16 mouse cellular contexts compared by ENCODE assay signal in genomic region chr1:24550031-24550430, GRCm38 (mm10). TPM values are rescaled to one million over a fixed set of nuclear protein-coding genes. Genes with fewer than 3 reads are reported as not detected.
DNase-seq lines count a peak whose midpoint lies in the region; ATAC-seq and TF ChIP-seq lines count a peak whose summit lies in the region.
"Had no signal": no experiment of that assay in that cellular context is flagged by ENCODE, and none has a peak within 500 bp of the region (broad histone marks: within the 10 kb centered on the region; RNA-seq: fewer than 3 reads in every experiment).

No protein-coding gene starts in this region.

- H3K9ac ChIP-seq in heart, embryonic 14.5 days (ENCODE audit: low read length): no peak overlapping the region
- no peak overlapping the region for H3K9ac ChIP-seq in heart, adult 2 months (ENCODE audit: low read depth, low read length)
- H3K9ac ChIP-seq in lung, postnatal 0 days (replicated peaks; ENCODE audit: low read depth): no peak overlapping the region
- H3K9ac ChIP-seq: heart, embryonic 12.5 days; hindbrain, embryonic 15.5 days had no signal

- no peaks in the 10 kb centered on the region; a peak in 1 of 4 replicates for H3K4me1 ChIP-seq in heart, embryonic 14.5 days (ENCODE audit: control insufficient read depth in 2 of 2, insufficient read depth in 2 of 2, low read length in 2 of 2)
- no peaks in the 10 kb centered on the region for H3K4me1 ChIP-seq in heart, adult 2 months (ENCODE audit: control insufficient read depth, insufficient read depth, low read length)
- no peaks in the 10 kb centered on the region for H3K4me1 ChIP-seq in lung, postnatal 0 days (ENCODE audit: insufficient read depth, low read depth, low read length)
- H3K4me1 ChIP-seq: heart, embryonic 12.5 days had no signal

- H3K4me3 ChIP-seq in heart, embryonic 14.5 days (ENCODE audit: control insufficient read depth in 1 of 2, insufficient read depth in 1 of 2, low read depth in 1 of 2, low read length in 2 of 2): no peak overlapping the region
- no peak overlapping the region for H3K4me3 ChIP-seq in heart, adult 2 months
- no peak overlapping the region for H3K4me3 ChIP-seq in lung, postnatal 0 days (ENCODE audit: low read depth, low read length)
- no peak overlapping the region for H3K4me3 ChIP-seq in left cerebral cortex, adult 2 months
- H3K4me3 ChIP-seq: forebrain, embryonic 10.5 days; heart, embryonic 12.5 days; hindbrain, embryonic 15.5 days had no signal

- TF ChIP-seq EP300 in heart, adult 2 months (IDR thresholded peaks at IDR 0.05; ENCODE audit: insufficient read depth, low read depth, low read length): no peak
- TF ChIP-seq EP300 in lung, postnatal 0 days (IDR thresholded peaks at IDR 0.05): no peak

- ATAC-seq in heart, embryonic 14.5 days (ENCODE audit: insufficient number of reproducible peaks, insufficient read depth, low FRiP score, low read depth): no peak
- no peak for ATAC-seq in lung, postnatal 0 days

- H3K4me2 ChIP-seq in heart, embryonic 14.5 days (ENCODE audit: low read length): 0 out of 2 replicates have a peak overlapping the region, but pooled peaks have one; percentile 8
- H3K4me2 ChIP-seq in lung, postnatal 0 days (replicated peaks; ENCODE audit: low read depth, low read length): peak overlapping the region; percentile 30; the same call in 1 of the 2 replicates
- H3K4me2 ChIP-seq: heart, embryonic 12.5 days; hindbrain, embryonic 15.5 days had no signal

- H3K79me2 ChIP-seq in heart, adult 2 months (replicated peaks; ENCODE audit: control insufficient read depth, insufficient read depth, low read length): no peaks in the 10 kb centered on the region

- intact Hi-C loops in heart, adult 2 months (cut with DNase I): no loop called here
- intact Hi-C loops in gastrocnemius, postnatal 14 days (cut with DNase I; ENCODE audit: low total_unique reads): no loop called here
- intact Hi-C loops in left cerebral cortex, adult 2 months (cut with DNase I): no loop called here

- no peak overlapping the region for H3K27ac ChIP-seq in heart, embryonic 14.5 days (replicated peaks in 1 of 2; ENCODE audit: control insufficient read depth in 1 of 2, insufficient read depth in 1 of 2, low read depth in 2 of 2, low read length in 2 of 2)
- no peak overlapping the region for H3K27ac ChIP-seq in heart, adult 2 months
- H3K27ac ChIP-seq in lung, postnatal 0 days (ENCODE audit: low read length): no peak overlapping the region
- H3K27ac ChIP-seq in left cerebral cortex, adult 2 months: no peak overlapping the region
- H3K27ac ChIP-seq: forebrain, embryonic 10.5 days; hindbrain, embryonic 15.5 days; macrophage had no signal

- DNase-seq in heart, adult 2 months: no peak
- no peak for DNase-seq in lung, postnatal 0 days (ENCODE audit: low spot score)
- DNase-seq in lung, postnatal 36 days: no peak
- peak; percentile 10 for DNase-seq in gastrocnemius, postnatal 14 days
- DNase-seq in ovary, postnatal 10 days (ENCODE audit: low spot score): no peak
- DNase-seq in left cerebral cortex, adult 2 months (ENCODE audit: extremely low spot score in 1 of 2, low spot score in 2 of 2): no peak
- DNase-seq: kidney, postnatal 14 days; thymus, postnatal 4 days had no signal

- WGBS in heart, embryonic 14.5 days: 44% methylated on average over 10 of the region's 10 CpGs
- 53% methylated on average over 10 of the region's 10 CpGs for WGBS in heart, adult 2 months
- WGBS in lung, postnatal 0 days: 25% methylated on average over 10 of the region's 10 CpGs

- no peaks in the 10 kb centered on the region for H3K36me3 ChIP-seq in heart, embryonic 14.5 days (ENCODE audit: control insufficient read depth, insufficient read depth, low read length)
- no peaks in the 10 kb centered on the region for H3K36me3 ChIP-seq in heart, adult 2 months (ENCODE audit: control insufficient read depth, insufficient read depth, low read length)
- no peaks in the 10 kb centered on the region for H3K36me3 ChIP-seq in lung, postnatal 0 days (ENCODE audit: insufficient read depth, low read length)
- H3K36me3 ChIP-seq: forebrain, embryonic 10.5 days; heart, embryonic 12.5 days; hindbrain, embryonic 15.5 days had no signal

- no peaks in the 10 kb centered on the region for H3K27me3 ChIP-seq in heart, embryonic 14.5 days (ENCODE audit: control insufficient read depth, insufficient read depth, low read length)
- H3K27me3 ChIP-seq in heart, adult 2 months (ENCODE audit: control insufficient read depth, insufficient read depth, low read length): no peaks in the 10 kb centered on the region
- H3K27me3 ChIP-seq in lung, postnatal 0 days (replicated peaks; ENCODE audit: insufficient read depth, low read length): no peaks in the 10 kb centered on the region
- H3K27me3 ChIP-seq: heart, embryonic 12.5 days; hindbrain, embryonic 15.5 days had no signal

- TF ChIP-seq CTCF in heart, adult 2 months (IDR thresholded peaks at IDR 0.05): no peak
- no peak for TF ChIP-seq CTCF in lung, postnatal 0 days (IDR thresholded peaks at IDR 0.05)
- no peak for TF ChIP-seq CTCF in left cerebral cortex, adult 2 months (IDR thresholded peaks at IDR 0.05)

- no peaks in the 10 kb centered on the region for H3K9me3 ChIP-seq in heart, embryonic 14.5 days (ENCODE audit: control insufficient read depth, low read length)
- H3K9me3 ChIP-seq in lung, postnatal 0 days (ENCODE audit: low read length): no peaks in the 10 kb centered on the region
- H3K9me3 ChIP-seq: forebrain, embryonic 10.5 days; heart, embryonic 12.5 days; hindbrain, embryonic 15.5 days had no signal

- TF ChIP-seq POLR2A in heart, adult 2 months (IDR thresholded peaks at IDR 0.05; ENCODE audit: insufficient read depth, low read depth, low read length): no peak

RNA-seq across cellular contexts. Expression of gene Col19a1, which starts 37.2 kb away (rescaled TPM):
- not detected in 2 replicates for polyA plus RNA-seq in heart, embryonic 14.5 days (2014; fragmentation: Nextera tagmentation; extraction: Ambion mirVana)
- under 1 TPM in 1 of 2 experiments, not detected in 1; 0.08 TPM for total RNA-seq in heart, adult 2 months (2021)
- polyA plus RNA-seq in heart, adult 2 months (2012; rRNA removed): not detected in 2 replicates
- not detected in 2 replicates for polyA plus RNA-seq in lung, postnatal 0 days (2015; fragmentation: Nextera tagmentation; extraction: Ambion mirVana)
- total RNA-seq in gastrocnemius, postnatal 14 days (2021): 1 to 10 TPM; 3.6 TPM
- 10 to 100 TPM; 30.0 to 30.1 TPM for total RNA-seq in left cerebral cortex, adult 2 months (2021)
- total RNA-seq: liver, adult 2 months; monocyte, adult 5-6 weeks; neutrophil, adult 5-6 weeks had no signal
- polyA plus RNA-seq: liver, adult 2 months had no signal

Comparison
In these comparisons a context has a peak if more than half of its experiments do, and no peak if none do; other contexts are left out.
1. RNA of gene Col19a1, which starts 37.2 kb away (total RNA-seq): 30.0 to 30.1 TPM in left cerebral cortex, adult 2 months; 3.6 TPM in gastrocnemius, postnatal 14 days and 0.08 TPM in heart, adult 2 months; every median in the first group is over 4 times any median in the second.